In genomic region chr17:29894965-29895364, GRCm38 (mm10) we compare ENCODE assay signal across 11 mouse cellular contexts.
"Had no signal": no experiment of that assay in that cellular context is flagged by ENCODE, and none has a peak within 500 bp of the region (broad histone marks: within the 10 kb centered on the region; RNA-seq: fewer than 3 reads in every experiment).

No protein-coding gene starts in this region.

- H3K36me3 ChIP-seq: limb, embryonic 15.5 days; liver, embryonic 12.5 days; neural tube, embryonic 15.5 days had no signal

- DNase-seq: kidney, postnatal 14 days; lung, embryonic 14.5 days; lung, postnatal 10 days; lung, postnatal 4 days; right cerebral cortex, postnatal 4 days; thymus, postnatal 36 days had no signal

- H3K9me3 ChIP-seq: limb, embryonic 15.5 days; liver, embryonic 12.5 days; neural tube, embryonic 15.5 days had no signal

- H3K27ac ChIP-seq: limb, embryonic 15.5 days; liver, embryonic 12.5 days; neural tube, embryonic 15.5 days had no signal

- ATAC-seq: liver, embryonic 12.5 days had no signal

- H3K9ac ChIP-seq: limb, embryonic 15.5 days; liver, embryonic 12.5 days; lung, embryonic 14.5 days; neural tube, embryonic 15.5 days had no signal

- H3K4me3 ChIP-seq: limb, embryonic 15.5 days; liver, embryonic 12.5 days; myocyte; neural tube, embryonic 15.5 days had no signal

- H3K4me2 ChIP-seq: limb, embryonic 15.5 days; liver, embryonic 12.5 days; lung, embryonic 14.5 days; midbrain, embryonic 11.5 days; neural tube, embryonic 15.5 days had no signal
